In the genomic region with DNA sequence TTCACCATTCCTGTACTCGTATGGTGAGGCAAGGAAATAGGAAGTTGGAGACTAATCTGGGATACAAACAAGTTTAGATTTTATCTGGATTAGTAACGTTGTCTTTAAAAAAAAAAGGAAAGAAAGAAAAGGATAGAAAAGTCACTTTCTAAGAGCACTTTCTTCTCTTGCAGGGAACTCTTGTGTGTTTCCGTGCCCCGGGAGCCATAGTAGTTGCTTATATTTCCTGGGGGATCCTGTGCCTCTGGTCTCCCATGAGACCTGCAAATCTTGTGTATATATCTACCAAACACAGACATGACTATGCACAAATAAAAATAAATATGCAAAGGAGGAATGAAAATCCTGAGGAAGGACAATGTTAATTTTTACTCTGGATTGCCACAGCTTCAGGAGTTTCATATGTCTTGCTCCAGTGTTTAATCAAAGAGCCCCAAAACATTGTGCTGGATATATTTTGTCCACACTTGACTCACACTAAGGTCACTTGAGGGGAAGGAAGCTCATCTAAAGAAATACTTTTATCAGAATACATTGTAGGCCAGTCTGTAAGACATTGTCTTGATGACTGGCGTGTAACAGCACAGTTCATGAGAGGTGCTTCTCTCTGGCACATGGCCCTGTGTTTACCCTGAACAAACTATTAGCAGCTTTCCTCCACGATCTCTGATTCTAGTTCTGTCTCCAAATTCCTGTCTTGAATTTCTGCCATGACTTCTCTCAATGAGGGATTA, we compare ENCODE assay signal across 8 mouse cellular contexts. TPM values are rescaled to one million over a fixed set of nuclear protein-coding genes. Genes with fewer than 3 reads are reported as not detected.
DNase-seq lines count a peak whose midpoint lies in the region; ATAC-seq and TF ChIP-seq lines count a peak whose summit lies in the region.

No protein-coding gene starts in this region.

- no peak for DNase-seq in heart, adult 2 months
- DNase-seq in midbrain, embryonic 11.5 days (ENCODE audit: low spot score, missing footprints) = peak; percentile 91
- DNase-seq in right cerebral cortex, postnatal 10 days (ENCODE audit: low spot score in 2 of 2) = no peak
- DNase-seq in adrenal gland, postnatal 4 days (ENCODE audit: low spot score in 2 of 2) = no peak

- H3K4me3 ChIP-seq in heart, embryonic 12.5 days = peak overlapping the region; percentile 57
- H3K4me3 ChIP-seq in heart, adult 2 months = no peak overlapping the region
- no peak overlapping the region for H3K4me3 ChIP-seq in bone marrow, adult 2 months (replicated peaks; ENCODE audit: control insufficient read depth, low read depth, low read length)
- peak overlapping the region; percentile 42; the same call in 1 of the 2 replicates for H3K4me3 ChIP-seq in hindbrain, embryonic 13.5 days
- peak overlapping the region; percentile 39 for H3K4me3 ChIP-seq in midbrain, embryonic 11.5 days (ENCODE audit: low read depth, low read length)

- no peaks in the 10 kb centered on the region for H3K36me3 ChIP-seq in heart, embryonic 12.5 days
- peaks cover 5% of the 10 kb centered on the region for H3K36me3 ChIP-seq in heart, adult 2 months (ENCODE audit: control insufficient read depth, insufficient read depth, low read length)
- no peaks in the 10 kb centered on the region for H3K36me3 ChIP-seq in hindbrain, embryonic 13.5 days
- H3K36me3 ChIP-seq in midbrain, embryonic 11.5 days (ENCODE audit: control insufficient read depth, insufficient read depth, low read length) = no peaks in the 10 kb centered on the region

- H3K27ac ChIP-seq in heart, embryonic 12.5 days (ENCODE audit: poor library complexity, severe bottlenecking) = peak overlapping the region; percentile 82
- no peak overlapping the region for H3K27ac ChIP-seq in heart, adult 2 months
- peak overlapping the region; percentile 81; the same call in 1 of the 2 replicates for H3K27ac ChIP-seq in bone marrow, adult 2 months (ENCODE audit: control insufficient read depth, insufficient read depth, low read depth, low read length, poor library complexity)
- H3K27ac ChIP-seq in hindbrain, embryonic 13.5 days = 0 out of 2 replicates have a peak overlapping the region, but pooled peaks have one; percentile 82
- H3K27ac ChIP-seq in midbrain, embryonic 11.5 days (ENCODE audit: low read depth, low read length) = peak overlapping the region; percentile 81

- H3K27me3 ChIP-seq in heart, embryonic 12.5 days (replicated peaks) = no peaks in the 10 kb centered on the region
- H3K27me3 ChIP-seq in heart, adult 2 months (ENCODE audit: control insufficient read depth, insufficient read depth, low read length) = no peaks in the 10 kb centered on the region
- no peaks in the 10 kb centered on the region for H3K27me3 ChIP-seq in hindbrain, embryonic 13.5 days
- no peaks in the 10 kb centered on the region for H3K27me3 ChIP-seq in midbrain, embryonic 11.5 days (ENCODE audit: control insufficient read depth, insufficient read depth, low read length)

- intact Hi-C loops in heart, adult 2 months (cut with DNase I) = no loop called here

- no peak for TF ChIP-seq CTCF in heart, adult 2 months (IDR thresholded peaks at IDR 0.05)
- TF ChIP-seq CTCF in bone marrow, adult 2 months (IDR thresholded peaks at IDR 0.05; ENCODE audit: control insufficient read depth, insufficient read depth, low read length) = no peak

- no peaks in the 10 kb centered on the region for H3K9me3 ChIP-seq in heart, embryonic 12.5 days (replicated peaks)
- no peaks in the 10 kb centered on the region for H3K9me3 ChIP-seq in hindbrain, embryonic 13.5 days
- H3K9me3 ChIP-seq in midbrain, embryonic 11.5 days (ENCODE audit: control insufficient read depth, low read length) = no peaks in the 10 kb centered on the region

- no peak for TF ChIP-seq POLR2A in heart, adult 2 months (IDR thresholded peaks at IDR 0.05; ENCODE audit: insufficient read depth, low read depth, low read length)
- TF ChIP-seq POLR2A in bone marrow, adult 2 months (IDR thresholded peaks at IDR 0.05; ENCODE audit: borderline replicate concordance, control insufficient read depth, low read depth, low read length) = no peak

- H3K79me2 ChIP-seq in heart, adult 2 months (replicated peaks; ENCODE audit: control insufficient read depth, insufficient read depth, low read length) = no peaks in the 10 kb centered on the region

- H3K9ac ChIP-seq in heart, embryonic 12.5 days = peak overlapping the region; percentile 89
- H3K9ac ChIP-seq in heart, adult 2 months (ENCODE audit: low read depth, low read length) = no peak overlapping the region
- peak overlapping the region; percentile 77; the same call in 1 of the 2 replicates for H3K9ac ChIP-seq in hindbrain, embryonic 13.5 days
- H3K9ac ChIP-seq in midbrain, embryonic 11.5 days (ENCODE audit: low read length) = peak overlapping the region; percentile 77

- ATAC-seq in heart, embryonic 12.5 days (ENCODE audit: insufficient number of reproducible peaks, low FRiP score) = no peak
- ATAC-seq in hindbrain, embryonic 13.5 days (ENCODE audit: low FRiP score) = no peak
- ATAC-seq in midbrain, embryonic 11.5 days (ENCODE audit: low FRiP score) = no peak
- ATAC-seq in frontal cortex, adult (ENCODE audit: low TSS enrichment) = no peak

- WGBS in heart, embryonic 12.5 days = 58% methylated on average over 6 of the region's 6 CpGs
- 62% methylated on average over 6 of the region's 6 CpGs for WGBS in heart, adult 2 months
- 47% methylated on average over 6 of the region's 6 CpGs for WGBS in bone marrow, adult 2 months
- 53% methylated on average over 6 of the region's 6 CpGs for WGBS in hindbrain, embryonic 13.5 days
- WGBS in midbrain, embryonic 11.5 days = 50% methylated on average over 6 of the region's 6 CpGs

- H3K4me1 ChIP-seq in heart, embryonic 12.5 days (replicated peaks) = peaks cover 20% of the 10 kb centered on the region
- H3K4me1 ChIP-seq in heart, adult 2 months (ENCODE audit: control insufficient read depth, insufficient read depth, low read length) = peaks cover 3% of the 10 kb centered on the region
- H3K4me1 ChIP-seq in bone marrow, adult 2 months (ENCODE audit: control insufficient read depth, insufficient read depth, low read length) = no peaks in the 10 kb centered on the region; the same call in 1 of the 2 replicates
- peaks cover 37% of the 10 kb centered on the region for H3K4me1 ChIP-seq in hindbrain, embryonic 13.5 days (replicated peaks)
- peaks cover 11% of the 10 kb centered on the region for H3K4me1 ChIP-seq in midbrain, embryonic 11.5 days (ENCODE audit: control insufficient read depth, insufficient read depth, low read length)

- no peak for TF ChIP-seq EP300 in heart, adult 2 months (IDR thresholded peaks at IDR 0.05; ENCODE audit: insufficient read depth, low read depth, low read length)

- H3K4me2 ChIP-seq in heart, embryonic 12.5 days = peak overlapping the region; percentile 85
- H3K4me2 ChIP-seq in hindbrain, embryonic 13.5 days = peak overlapping the region; percentile 69
- peak overlapping the region; percentile 61 for H3K4me2 ChIP-seq in midbrain, embryonic 11.5 days

RNA-seq across cellular contexts. Expression of gene Hist1h3d, which starts 1.5 kb away (rescaled TPM):
- polyA plus RNA-seq in heart, embryonic 12.5 days (2016; fragmentation: Nextera tagmentation; extraction: Ambion mirVana) = 1.4 and 1.6 TPM in 2 replicates
- 1 to 10 TPM; 1.5 to 2.3 TPM for total RNA-seq in heart, adult 2 months (2021)
- 1.1 and 1.6 TPM in 2 replicates for polyA plus RNA-seq in heart, adult 2 months (2012; rRNA removed)
- polyA plus RNA-seq in bone marrow, adult 2 months (2011; ENCODE audit: insufficient read depth, insufficient read length, low replicate concordance, missing spikeins) = 7.1 and 11.3 TPM in 2 replicates
- 1.6 and 2.7 TPM in 2 replicates for polyA plus RNA-seq in hindbrain, embryonic 13.5 days (2015; fragmentation: Nextera tagmentation; extraction: Ambion mirVana)
- 7.4 and 9.8 TPM in 2 replicates for polyA plus RNA-seq in midbrain, embryonic 11.5 days (2014; fragmentation: Nextera tagmentation; extraction: Ambion mirVana)
- 10 to 100 TPM; 64.3 to 80.4 TPM for total RNA-seq in adrenal gland, postnatal 4 days (2021)

RNA-seq across cellular contexts. Expression of gene Hist1h2ad, which starts 2.9 kb away (rescaled TPM):
- polyA plus RNA-seq in heart, embryonic 12.5 days (2016; fragmentation: Nextera tagmentation; extraction: Ambion mirVana) = 1.1 and 2.3 TPM in 2 replicates
- total RNA-seq in heart, adult 2 months (2021) = 1 to 10 TPM; 1.4 to 2.8 TPM
- polyA plus RNA-seq in heart, adult 2 months (2012; rRNA removed) = 0.61 TPM in 1 of 2 replicates, not detected in the other
- 2.6 and 4.3 TPM in 2 replicates for polyA plus RNA-seq in bone marrow, adult 2 months (2011; ENCODE audit: insufficient read depth, insufficient read length, low replicate concordance, missing spikeins)
- 0.61 and 2.7 TPM in 2 replicates for polyA plus RNA-seq in hindbrain, embryonic 13.5 days (2015; fragmentation: Nextera tagmentation; extraction: Ambion mirVana)
- 1.9 and 2.2 TPM in 2 replicates for polyA plus RNA-seq in midbrain, embryonic 11.5 days (2014; fragmentation: Nextera tagmentation; extraction: Ambion mirVana)
- total RNA-seq in adrenal gland, postnatal 4 days (2021) = 10 to 100 TPM; 63.5 to 64.6 TPM

RNA-seq across cellular contexts. Expression of gene Hist1h2bf, which starts 3.1 kb away (rescaled TPM):
- 1.5 and 2.0 TPM in 2 replicates for polyA plus RNA-seq in heart, embryonic 12.5 days (2016; fragmentation: Nextera tagmentation; extraction: Ambion mirVana)
- total RNA-seq in heart, adult 2 months (2021) = 1 to 10 TPM; 5.2 to 8.4 TPM
- polyA plus RNA-seq in heart, adult 2 months (2012; rRNA removed) = 1.00 TPM in 1 of 2 replicates, not detected in the other
- polyA plus RNA-seq in bone marrow, adult 2 months (2011; ENCODE audit: insufficient read depth, insufficient read length, low replicate concordance, missing spikeins) = 32.4 and 40.5 TPM in 2 replicates
- 1.2 and 3.0 TPM in 2 replicates for polyA plus RNA-seq in hindbrain, embryonic 13.5 days (2015; fragmentation: Nextera tagmentation; extraction: Ambion mirVana)
- 2.6 and 4.9 TPM in 2 replicates for polyA plus RNA-seq in midbrain, embryonic 11.5 days (2014; fragmentation: Nextera tagmentation; extraction: Ambion mirVana)
- total RNA-seq in adrenal gland, postnatal 4 days (2021) = 100 to 1,000 TPM; 297 to 360 TPM

RNA-seq across cellular contexts. Expression of gene Hist1h4d, which starts 4.3 kb away (rescaled TPM):
- polyA plus RNA-seq in heart, embryonic 12.5 days (2016; fragmentation: Nextera tagmentation; extraction: Ambion mirVana) = 43.5 and 46.9 TPM in 2 replicates
- 10 to 100 TPM; 47.3 to 51.7 TPM for total RNA-seq in heart, adult 2 months (2021)
- polyA plus RNA-seq in heart, adult 2 months (2012; rRNA removed) = 1.7 and 2.5 TPM in 2 replicates
- polyA plus RNA-seq in bone marrow, adult 2 months (2011; ENCODE audit: insufficient read depth, insufficient read length, low replicate concordance, missing spikeins) = 50.4 and 64.8 TPM in 2 replicates
- polyA plus RNA-seq in hindbrain, embryonic 13.5 days (2015; fragmentation: Nextera tagmentation; extraction: Ambion mirVana) = 50.0 and 52.6 TPM in 2 replicates
- polyA plus RNA-seq in midbrain, embryonic 11.5 days (2014; fragmentation: Nextera tagmentation; extraction: Ambion mirVana) = 99.4 and 124 TPM in 2 replicates
- total RNA-seq in adrenal gland, postnatal 4 days (2021) = 100 to 1,000 TPM; 413 to 478 TPM

RNA-seq across cellular contexts. Expression of gene Hist1h2bg, which starts 5.9 kb away (rescaled TPM):
- polyA plus RNA-seq in heart, embryonic 12.5 days (2016; fragmentation: Nextera tagmentation; extraction: Ambion mirVana) = 4.5 and 4.8 TPM in 2 replicates
- total RNA-seq in heart, adult 2 months (2021) = 10 to 100 TPM; 16.4 to 19.5 TPM
- polyA plus RNA-seq in heart, adult 2 months (2012; rRNA removed) = 3.3 TPM in 2 replicates
- 65.5 and 109 TPM in 2 replicates for polyA plus RNA-seq in bone marrow, adult 2 months (2011; ENCODE audit: insufficient read depth, insufficient read length, low replicate concordance, missing spikeins)
- polyA plus RNA-seq in hindbrain, embryonic 13.5 days (2015; fragmentation: Nextera tagmentation; extraction: Ambion mirVana) = 2.8 TPM in 2 replicates
- 3.9 and 6.2 TPM in 2 replicates for polyA plus RNA-seq in midbrain, embryonic 11.5 days (2014; fragmentation: Nextera tagmentation; extraction: Ambion mirVana)
- 100 to 1,000 TPM; 627 to 705 TPM for total RNA-seq in adrenal gland, postnatal 4 days (2021)

Comparison
In these comparisons a context has a peak if more than half of its experiments do, and no peak if none do; other contexts are left out.
1. H3K4me3 ChIP-seq: peak in heart, embryonic 12.5 days (single experiment), hindbrain, embryonic 13.5 days (single experiment) and midbrain, embryonic 11.5 days (single experiment); none in heart, adult 2 months (single experiment) and bone marrow, adult 2 months (single experiment).
2. Peak in every context shown above with its lines, with median percentiles within 50 percentile points of each other: H3K4me2 ChIP-seq.